Mouse (Mus musculus): Measurements from ENCODE around the gene Tspoap1. TPM values are rescaled to one million over a fixed set of nuclear protein-coding genes. Genes with fewer than 3 reads are reported as not detected.

Tspoap1 gene
- polyA plus RNA-seq (2017; shearing (Covaris generic)), result 10 to 100 TPM; 13.4 to 17.8 TPM

GRCm38 (mm10) chr11:87760301-87761081 lies at the start of gene Tspoap1:
Gene Tspoap1, plus strand, starts transcription at chr11:87760541.

DNA sequence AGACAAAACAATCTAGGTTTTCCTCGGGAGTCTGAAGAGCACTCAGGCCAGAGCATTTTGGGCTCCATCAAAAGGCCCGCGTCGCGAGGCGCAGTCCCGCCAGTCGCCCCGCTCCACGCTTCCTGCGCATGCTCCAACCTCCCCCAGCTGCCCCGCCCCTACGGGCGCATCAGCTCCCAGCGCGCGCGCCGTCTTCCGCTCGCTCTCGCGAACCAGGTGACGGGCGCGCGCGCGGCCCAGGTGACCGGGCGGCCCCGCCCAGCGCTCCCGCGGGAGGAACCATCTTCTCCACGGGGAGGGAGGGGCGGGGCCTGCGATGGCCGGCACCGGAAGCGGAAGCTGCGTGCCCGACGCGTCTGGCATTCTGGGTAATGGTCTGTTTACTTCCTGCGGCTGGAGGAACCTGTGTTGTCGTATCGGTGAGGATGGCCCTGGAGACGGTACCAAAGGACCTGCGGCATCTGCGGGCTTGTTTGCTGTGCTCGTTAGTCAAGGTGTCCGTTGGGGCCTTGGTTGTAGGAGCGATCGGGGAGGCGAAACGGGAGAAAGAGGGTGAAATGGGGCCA lies 23.1 kb upstream of the Tspoap1 start, which contains the start of gene Supt4a:
Supt4a (plus strand) TSS at position 378 of the 566 bp plus-strand sequence.

DNA sequence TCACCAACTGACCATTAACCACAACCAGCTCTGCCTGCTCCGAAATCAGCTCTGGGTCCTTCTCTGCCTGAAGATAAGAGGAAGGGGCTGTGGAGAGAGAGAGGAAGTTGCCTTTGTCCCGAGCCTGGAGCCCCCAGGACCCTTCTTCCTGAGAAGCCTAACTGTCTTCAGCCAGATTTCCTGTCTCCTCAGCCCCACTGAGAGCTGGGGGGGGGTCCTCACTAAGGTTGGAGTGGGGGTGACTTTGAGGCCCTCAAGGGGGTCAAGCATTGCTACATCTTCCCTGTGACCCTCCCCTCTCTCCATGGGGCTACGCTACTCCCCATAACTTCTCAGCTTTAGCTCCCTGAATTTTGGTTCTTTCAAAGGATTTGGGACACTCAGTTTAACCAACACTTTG lies 33.1 kb downstream of the Tspoap1 start, which contains the start of gene Mpo:
Mpo (plus strand) TSS at position 122 of the 400 bp plus-strand sequence.

GRCm38 (mm10) chr11:87828239-87828900 lies 68.0 kb downstream of the Tspoap1 start, which contains the start of gene Lpo:
Gene Lpo, minus strand, starts transcription at chr11:87828289.

Other genes starting within 250 kb of the Tspoap1 start
- gene Gm11492, start 193.9 kb upstream of the Tspoap1 start, polyA plus RNA-seq (2017; shearing (Covaris generic)), result not detected
- 1 to 10 TPM; 1.3 to 6.0 TPM for gene Sept4, start 191.6 kb upstream of the Tspoap1 start, polyA plus RNA-seq (2017; shearing (Covaris generic))
- 10 to 100 TPM; 26.7 to 34.1 TPM for gene Mtmr4, start 168.4 kb upstream of the Tspoap1 start, polyA plus RNA-seq (2017; shearing (Covaris generic))
- under 1 TPM; 0.10 to 0.66 TPM for gene Hsf5, start 143.4 kb upstream of the Tspoap1 start, polyA plus RNA-seq (2017; shearing (Covaris generic))
- gene Rnf43, start 97.8 kb upstream of the Tspoap1 start, polyA plus RNA-seq (2017; shearing (Covaris generic)), result 10 to 100 TPM; 42.6 to 79.4 TPM
- gene Supt4a, start 23.0 kb upstream of the Tspoap1 start, polyA plus RNA-seq (2017; shearing (Covaris generic)), result 100 to 1,000 TPM; 376 to 391 TPM
- 1 to 10 TPM in 1 of 2 experiments, under 1 TPM in 1; 0.87 to 4.1 TPM for gene Mpo, start 33.0 kb downstream of the Tspoap1 start, polyA plus RNA-seq (2017; shearing (Covaris generic))
- gene Lpo, start 67.7 kb downstream of the Tspoap1 start, polyA plus RNA-seq (2017; shearing (Covaris generic)), result 10 to 100 TPM in 1 of 2 experiments, 1 to 10 TPM in 1; 2.0 to 13.4 TPM
- 10 to 100 TPM in 1 of 2 experiments, 1 to 10 TPM in 1; 9.3 to 15.8 TPM for gene Mks1, start 92.7 kb downstream of the Tspoap1 start, polyA plus RNA-seq (2017; shearing (Covaris generic))
- gene Epx, start 115.0 kb downstream of the Tspoap1 start, polyA plus RNA-seq (2017; shearing (Covaris generic)), result under 1 TPM in 1 of 2 experiments, not detected in 1; 0.17 TPM
- gene Olfr462, start 131.7 kb downstream of the Tspoap1 start, polyA plus RNA-seq (2017; shearing (Covaris generic)), result under 1 TPM; 0.04 to 0.99 TPM
- not detected for gene Olfr463, start 136.8 kb downstream of the Tspoap1 start, polyA plus RNA-seq (2017; shearing (Covaris generic))
- gene Olfr464, start 160.4 kb downstream of the Tspoap1 start, polyA plus RNA-seq (2017; shearing (Covaris generic)), result under 1 TPM in 1 of 2 experiments, not detected in 1; 0.12 TPM
- 10 to 100 TPM; 15.8 to 22.8 TPM for gene Dynll2, start 227.0 kb downstream of the Tspoap1 start, polyA plus RNA-seq (2017; shearing (Covaris generic))

Measured in inflammation-experienced regulatory T-cells (primary cell).